Mouse (Mus musculus): ENCODE results near the gene Tex29.
"Not testable (repeated sequence)": the region's sequence is repeated elsewhere in the genome, so short reads cannot be mapped to it uniquely, and the experiment has no call there.

The Tex29 gene

GRCm38 (mm10) chr8:11831939-11832338 is 8.3 kb upstream of the Tex29 start:
- DNase-seq (ENCODE audit: low spot score): no peak

DNA sequence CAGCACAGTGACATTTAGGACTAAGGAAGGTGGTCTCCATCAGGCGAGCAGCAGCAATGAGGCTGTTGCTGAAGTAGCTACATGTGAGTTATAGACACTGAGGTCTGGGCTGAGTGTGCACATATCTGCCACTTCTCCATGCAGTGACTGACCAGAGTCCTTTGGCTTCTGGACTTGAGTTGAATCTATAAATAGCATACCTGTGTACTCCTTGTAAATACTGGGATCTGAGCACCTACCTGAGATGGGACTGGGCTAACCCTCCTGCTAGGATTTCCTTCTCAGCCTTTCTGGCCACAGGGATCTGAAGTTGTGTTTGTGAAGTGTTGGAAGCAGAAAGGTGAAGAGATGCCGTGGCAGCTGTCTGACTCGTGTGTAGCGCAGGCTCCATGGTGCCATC is 7.1 kb upstream of the Tex29 start:
- no peak for DNase-seq (ENCODE audit: low spot score)

DNA sequence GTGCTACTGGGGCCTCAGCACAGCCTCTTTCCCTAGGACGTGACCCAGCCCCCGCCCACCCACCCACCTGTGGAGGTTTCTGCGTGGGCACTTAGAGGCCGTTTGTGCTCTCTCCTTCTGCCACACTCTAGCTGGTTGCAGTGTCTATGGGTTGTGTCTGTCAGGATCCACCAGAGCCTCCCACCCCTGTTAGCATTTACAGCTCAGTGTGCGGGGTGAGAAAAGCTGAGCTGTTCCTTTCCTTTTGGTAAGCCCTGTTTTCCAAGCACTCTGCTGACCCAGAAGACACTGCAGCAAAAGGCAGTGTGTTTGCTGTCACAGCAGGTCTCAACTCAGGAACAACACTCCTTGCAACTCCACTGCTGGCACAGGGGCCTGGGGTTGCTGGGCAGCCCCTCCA is 6.1 kb upstream of the Tex29 start:
- DNase-seq (ENCODE audit: low spot score): no peak

- no peak for DNase-seq (ENCODE audit: low spot score)
Observed at GRCm38 (mm10) chr8:11834691-11835090, 5.6 kb upstream of the Tex29 start.

GRCm38 (mm10) chr8:11841571-11841970 is 1.3 kb downstream of the Tex29 start:
- DNase-seq (ENCODE audit: low spot score): no peak

- DNase-seq (ENCODE audit: low spot score): no peak
Observed at GRCm38 (mm10) chr8:11842757-11843156, 2.5 kb downstream of the Tex29 start.

- DNase-seq (ENCODE audit: low spot score): no peak
Observed at GRCm38 (mm10) chr8:11843677-11844315, 3.5 kb downstream of the Tex29 start.

GRCm38 (mm10) chr8:11844316-11844685 is 4.0 kb downstream of the Tex29 start:
- no peak for DNase-seq (ENCODE audit: low spot score)

DNA sequence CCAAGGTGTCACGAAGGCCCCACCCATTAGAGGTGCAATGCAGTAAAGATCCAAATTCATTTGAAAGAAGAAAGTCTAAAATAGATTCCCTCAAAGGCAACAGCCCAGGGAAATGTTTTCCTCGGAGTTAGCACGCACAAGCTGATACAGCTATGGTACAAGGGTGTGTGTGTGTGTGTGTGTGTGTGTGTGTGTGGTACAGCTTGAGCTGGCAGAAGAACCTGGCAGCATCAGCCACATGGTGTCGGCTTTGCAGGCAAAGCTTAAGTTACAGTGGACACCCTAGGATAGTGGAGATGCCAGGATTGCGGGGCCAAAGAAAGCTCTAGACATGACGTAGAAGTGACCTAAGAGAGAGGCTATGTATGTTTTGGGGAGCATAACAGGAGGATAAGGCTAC is 6.5 kb downstream of the Tex29 start:
- no peak for DNase-seq (ENCODE audit: low spot score)

GRCm38 (mm10) chr8:11867832-11868231 is 27.6 kb downstream of the Tex29 start:
- DNase-seq (ENCODE audit: low spot score): no peak

DNA sequence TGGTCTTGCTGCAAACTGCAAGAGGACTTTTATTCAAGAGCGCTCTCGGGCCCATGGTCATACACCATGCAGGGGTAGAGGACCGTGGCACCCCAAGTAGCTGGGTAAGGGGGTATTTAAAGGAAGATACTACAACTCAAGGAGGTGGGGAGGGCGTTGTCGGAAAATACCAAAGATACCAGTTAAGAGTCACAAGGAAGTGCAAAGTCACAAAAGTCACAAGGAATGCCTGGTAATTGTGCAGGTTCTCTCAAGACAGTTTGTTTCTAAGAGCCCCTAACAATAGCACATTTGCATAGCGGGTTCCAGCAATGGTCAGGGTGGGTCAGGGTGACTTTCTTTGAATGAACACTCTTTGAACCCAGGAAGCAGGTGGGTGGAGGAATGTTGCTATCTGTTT is 34.0 kb downstream of the Tex29 start:
- not testable (repeated sequence) for DNase-seq (ENCODE audit: low spot score)

DNA sequence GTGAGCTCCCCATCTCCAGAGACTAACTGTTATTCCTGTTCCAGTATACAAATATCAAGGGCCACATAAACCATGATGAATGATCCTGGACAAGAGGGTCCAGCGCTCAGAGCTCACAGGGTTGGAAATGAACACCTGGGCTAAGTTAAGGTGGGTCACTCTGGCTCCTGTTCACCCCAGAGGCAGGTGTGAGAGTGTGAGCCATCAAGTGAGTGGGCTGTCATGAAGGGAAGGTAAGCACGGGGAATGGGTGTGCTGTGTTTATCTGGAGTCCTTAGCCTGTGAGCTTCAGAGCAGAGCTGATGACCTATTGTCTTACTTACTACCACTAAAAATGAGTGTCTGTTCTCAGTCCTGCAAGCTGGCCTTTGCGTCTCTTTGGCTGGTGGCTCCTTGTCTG is 44.4 kb downstream of the Tex29 start:
- no peak for DNase-seq (ENCODE audit: low spot score)

GRCm38 (mm10) chr8:11885881-11886699 is 45.8 kb downstream of the Tex29 start:
- peak; percentile 10 for DNase-seq (ENCODE audit: low spot score)

DNA sequence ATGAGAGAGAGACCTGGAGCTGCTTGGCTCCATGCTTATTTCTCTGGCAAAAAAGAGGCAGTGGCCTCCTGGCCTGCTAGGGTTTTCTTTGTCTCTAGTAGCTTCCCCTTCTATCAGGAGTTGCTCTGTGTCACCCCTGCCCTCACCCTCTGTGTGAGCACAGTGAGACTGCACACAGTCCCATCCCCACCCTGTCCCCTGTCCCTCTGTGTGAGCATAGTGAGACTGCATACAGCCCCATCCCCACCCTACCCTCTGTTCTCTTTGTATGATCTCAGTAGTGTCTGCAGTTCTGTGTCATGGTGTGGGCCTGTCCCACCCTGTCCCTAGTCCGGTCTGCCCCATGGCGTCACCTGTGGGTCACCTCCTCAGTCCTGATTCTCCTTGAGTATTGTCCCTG is 46.5 kb downstream of the Tex29 start:
- no peak for DNase-seq (ENCODE audit: low spot score)

DNA sequence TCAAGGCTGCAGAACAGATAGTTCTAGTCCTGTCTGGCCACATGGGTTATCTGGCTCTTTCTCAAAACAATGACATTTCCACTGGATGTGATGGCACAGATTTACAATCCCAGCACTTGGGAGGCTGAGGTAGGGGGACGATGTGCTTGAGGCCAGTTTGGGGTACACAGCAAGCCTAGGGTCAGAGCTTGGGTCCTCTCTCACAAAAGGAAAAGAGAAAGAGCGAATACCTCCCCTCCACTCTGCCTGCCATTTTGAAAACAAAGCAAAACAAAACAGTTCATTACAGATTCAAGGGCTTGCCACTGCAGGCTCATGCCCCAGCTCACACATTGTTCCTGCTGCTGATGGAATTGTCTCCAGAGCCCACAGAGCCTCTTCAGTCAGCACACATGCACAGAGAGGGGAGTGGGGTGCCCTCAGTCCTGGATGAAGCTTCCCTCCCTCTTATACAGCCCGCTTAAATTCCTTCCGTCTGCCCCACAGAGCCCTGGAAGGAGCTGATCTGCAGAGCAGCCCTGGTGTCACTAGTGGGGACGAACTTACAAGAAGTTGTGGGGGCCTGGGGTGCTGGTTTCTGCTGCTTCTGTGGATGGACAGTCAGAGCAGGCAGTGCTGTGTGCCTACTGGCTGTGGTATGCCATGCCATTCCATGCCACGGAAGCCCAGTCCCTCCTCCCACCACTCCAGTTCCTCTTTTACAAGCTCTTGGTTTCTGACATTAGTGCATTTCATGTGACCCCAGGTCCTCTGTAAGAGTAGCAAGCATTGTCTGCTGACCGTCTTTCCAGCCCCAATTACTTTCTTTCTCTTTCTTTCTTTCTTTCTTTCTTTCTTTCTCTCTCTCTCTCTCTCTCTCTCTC is 49.1 kb downstream of the Tex29 start:
- DNase-seq (ENCODE audit: low spot score): no peak

DNA sequence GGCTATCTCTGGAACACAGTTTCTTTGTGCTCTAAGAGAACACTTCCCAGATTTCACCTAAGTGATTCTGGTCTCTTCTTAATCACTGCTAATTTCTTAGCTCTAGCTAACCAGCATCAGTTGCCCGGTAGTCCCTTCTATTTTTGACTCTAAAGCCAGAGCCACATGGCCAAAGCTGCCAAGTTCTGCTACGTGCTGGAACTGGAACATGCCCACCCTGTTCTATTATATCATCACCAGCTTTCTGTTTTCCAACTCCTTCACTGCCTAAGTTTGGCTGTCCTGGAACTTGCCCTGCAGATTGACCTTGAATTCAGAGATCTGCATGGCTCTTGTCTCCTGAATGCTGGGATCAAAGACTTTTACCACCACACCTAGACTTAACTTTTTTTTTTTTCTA is 52.5 kb downstream of the Tex29 start:
- no peak for DNase-seq (ENCODE audit: low spot score)

- DNase-seq (ENCODE audit: low spot score): no peak
Observed at GRCm38 (mm10) chr8:11896022-11896662, 55.9 kb downstream of the Tex29 start.

GRCm38 (mm10) chr8:11896677-11897076 is 56.4 kb downstream of the Tex29 start:
- DNase-seq (ENCODE audit: low spot score): no peak

DNA sequence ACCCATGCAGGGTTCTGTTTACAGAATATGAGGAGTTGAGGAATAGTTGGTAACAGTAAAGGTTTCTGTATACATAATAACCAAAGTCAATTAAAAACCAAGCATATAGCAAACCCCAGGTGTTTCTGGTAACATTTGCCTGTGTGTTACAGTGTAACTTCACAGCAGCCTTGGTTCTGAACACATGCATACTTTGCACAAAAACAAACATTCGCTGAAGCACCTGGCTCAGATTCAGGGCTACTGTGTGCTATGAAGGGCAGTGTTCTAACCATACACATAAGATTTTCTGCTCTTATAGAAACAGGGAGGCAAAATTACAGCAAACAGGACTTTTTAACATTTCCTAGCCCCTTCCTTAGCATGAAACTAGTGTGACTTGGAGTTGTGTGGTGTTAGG is 58.5 kb downstream of the Tex29 start:
- no peak for DNase-seq (ENCODE audit: low spot score)
